11 mouse cellular contexts compared by ENCODE assay signal in genomic region chr11:54356676-54357075, GRCm38 (mm10). TPM values are rescaled to one million over a fixed set of nuclear protein-coding genes. Genes with fewer than 3 reads are reported as not detected.
DNase-seq lines count a peak whose midpoint lies in the region; ATAC-seq and TF ChIP-seq lines count a peak whose summit lies in the region.
"Had no signal": no experiment of that assay in that cellular context is flagged by ENCODE, and none has a peak within 500 bp of the region (broad histone marks: within the 10 kb centered on the region; RNA-seq: fewer than 3 reads in every experiment).

No protein-coding gene starts in this region.

- no peaks in the 10 kb centered on the region for H3K4me1 ChIP-seq in hindbrain, postnatal 0 days (ENCODE audit: insufficient read depth, low read length)
- H3K4me1 ChIP-seq in hindbrain, embryonic 14.5 days (replicated peaks; ENCODE audit: control insufficient read depth, insufficient read depth, low read length), result peaks cover 16% of the 10 kb centered on the region
- peaks cover 0 to 6% of the 10 kb centered on the region in 2 experiments; a peak in 2 of 4 replicates for H3K4me1 ChIP-seq in CH12.LX (ENCODE audit: control insufficient read depth in 1 of 2, insufficient read depth in 2 of 2)
- H3K4me1 ChIP-seq: heart, embryonic 13.5 days had no signal

- peak; percentile 39; the same call in 1 of the 2 replicates for TF ChIP-seq CTCF in hindbrain, postnatal 0 days (IDR thresholded peaks at IDR 0.05; ENCODE audit: low read depth)
- TF ChIP-seq CTCF in CH12.LX (conservative IDR thresholded peaks at IDR 0.05 in 1 of 2, IDR thresholded peaks at IDR 0.05 in 1 of 2; ENCODE audit: low read depth in 2 of 2, low read length in 2 of 2), result peak; percentile 69 to 74

- TF ChIP-seq RAD21 in CH12.LX (IDR thresholded peaks at IDR 0.05; ENCODE audit: low read depth, low read length), result peak; percentile 54

- in situ Hi-C loops in CH12.LX (cut with MboI; ENCODE audit: low pct_ligation_motif_present, low pct_unique_long_range_greater_than_20kb, low sequenced_read_pairs), result loop anchor here (5.0 to 10.0 kb wide), 2 partner anchors 49 to 352 kb away; no protein-coding TSS in a partner anchor

- TF ChIP-seq EP300 in CH12.LX (IDR thresholded peaks at IDR 0.05; ENCODE audit: low read length), result no peak

- no peak overlapping the region for H3K4me3 ChIP-seq in hindbrain, postnatal 0 days (ENCODE audit: low read length)
- no peak overlapping the region for H3K4me3 ChIP-seq in hindbrain, embryonic 14.5 days (replicated peaks; ENCODE audit: low read length)
- no peak overlapping the region for H3K4me3 ChIP-seq in CH12.LX (replicated peaks in 1 of 3; ENCODE audit: low read depth in 2 of 3, low read length in 2 of 3, poor library complexity in 1 of 3)
- H3K4me3 ChIP-seq: heart, embryonic 13.5 days; limb, embryonic 12.5 days; neural tube, embryonic 12.5 days had no signal

- H3K27ac ChIP-seq in hindbrain, postnatal 0 days, result no peak overlapping the region
- H3K27ac ChIP-seq in hindbrain, embryonic 14.5 days, result no peak overlapping the region
- H3K27ac ChIP-seq in CH12.LX (ENCODE audit: insufficient read depth, low read depth), result no peak overlapping the region
- H3K27ac ChIP-seq: heart, embryonic 13.5 days; limb, embryonic 12.5 days; neural tube, embryonic 12.5 days had no signal

- ATAC-seq in hindbrain, postnatal 0 days, result no peak
- no peak for ATAC-seq in hindbrain, embryonic 14.5 days (ENCODE audit: low FRiP score)

- H3K79me2 ChIP-seq in CH12.LX (replicated peaks; ENCODE audit: control insufficient read depth, extremely low read depth, insufficient read depth, poor library complexity, severe bottlenecking), result no peaks in the 10 kb centered on the region

- H3K9me3 ChIP-seq in hindbrain, postnatal 0 days (ENCODE audit: low read length), result no peaks in the 10 kb centered on the region
- no peaks in the 10 kb centered on the region for H3K9me3 ChIP-seq in hindbrain, embryonic 14.5 days (ENCODE audit: control insufficient read depth, low read length)
- peaks cover 4% of the 10 kb centered on the region for H3K9me3 ChIP-seq in CH12.LX (replicated peaks; ENCODE audit: low read length)
- H3K9me3 ChIP-seq: neural tube, embryonic 12.5 days had no signal

- TF ChIP-seq POLR2A in CH12.LX (IDR thresholded peaks at IDR 0.05; ENCODE audit: low read depth, low read length), result no peak

- peaks cover 12% of the 10 kb centered on the region; the same call in 1 of the 2 replicates for H3K36me3 ChIP-seq in hindbrain, postnatal 0 days (ENCODE audit: insufficient read depth, low read length)
- H3K36me3 ChIP-seq in hindbrain, embryonic 14.5 days (replicated peaks; ENCODE audit: control insufficient read depth, insufficient read depth), result peaks cover 43% of the 10 kb centered on the region
- peaks cover 29 to 83% of the 10 kb centered on the region in 2 experiments for H3K36me3 ChIP-seq in CH12.LX (replicated peaks in 1 of 2; ENCODE audit: control insufficient read depth in 1 of 2, insufficient read depth in 1 of 2, low read length in 1 of 2)
- H3K36me3 ChIP-seq: heart, embryonic 13.5 days; limb, embryonic 12.5 days had no signal

- H3K27me3 ChIP-seq in hindbrain, postnatal 0 days (ENCODE audit: insufficient read depth, low read length), result no peaks in the 10 kb centered on the region
- H3K27me3 ChIP-seq in hindbrain, embryonic 14.5 days (ENCODE audit: control insufficient read depth, insufficient read depth, low read length), result no peaks in the 10 kb centered on the region
- H3K27me3 ChIP-seq in CH12.LX (replicated peaks), result no peaks in the 10 kb centered on the region
- H3K27me3 ChIP-seq: heart, embryonic 13.5 days; limb, embryonic 12.5 days; neural tube, embryonic 12.5 days had no signal

- dilution Hi-C loops in CH12.LX (cut with MboI; ENCODE audit: extremely low pct_ligation_motif_present, extremely low pct_unique_long_range_greater_than_20kb, low sequenced_read_pairs), result no loop called here

- no peak overlapping the region for H3K9ac ChIP-seq in hindbrain, postnatal 0 days (replicated peaks; ENCODE audit: low read length)
- H3K9ac ChIP-seq in hindbrain, embryonic 14.5 days, result no peak overlapping the region
- H3K9ac ChIP-seq in CH12.LX (ENCODE audit: insufficient read depth, low read depth), result no peak overlapping the region
- H3K9ac ChIP-seq: heart, embryonic 13.5 days; limb, embryonic 12.5 days; neural tube, embryonic 12.5 days had no signal

- peak; percentile 10 for DNase-seq in hindbrain, postnatal 0 days (ENCODE audit: low spot score)
- no peak for DNase-seq in hindbrain, embryonic 14.5 days (ENCODE audit: low spot score)
- DNase-seq in CH12.LX (ENCODE audit: extremely low read depth) (peak; percentile 38), WW6 (ENCODE audit: low read depth, low spot score) (peak; percentile 46)
- DNase-seq in natural killer cell, adult 2 months (ENCODE audit: low spot score in 2 of 2), result peak; percentile 40 to 57
- no peak for DNase-seq in layer of hippocampus, adult 11-12 months (ENCODE audit: low spot score)
- no peak for DNase-seq in right cerebral cortex, adult 18-20 months

- 69% methylated on average over 4 of the region's 4 CpGs for WGBS in hindbrain, postnatal 0 days
- 72% methylated on average over 4 of the region's 4 CpGs for WGBS in hindbrain, embryonic 14.5 days

- H3K4me2 ChIP-seq in hindbrain, postnatal 0 days (ENCODE audit: low read depth, low read length), result no peak overlapping the region
- H3K4me2 ChIP-seq in hindbrain, embryonic 14.5 days (replicated peaks), result no peak overlapping the region
- no peak overlapping the region for H3K4me2 ChIP-seq in CH12.LX (ENCODE audit: insufficient read depth, low read depth, poor library complexity, severe bottlenecking)
- H3K4me2 ChIP-seq: heart, embryonic 13.5 days; limb, embryonic 12.5 days; neural tube, embryonic 12.5 days had no signal

TF ChIP-seq in CH12.LX, 34 proteins besides CTCF, POLR2A, EP300 and RAD21:
- TF ChIP-seq SMC3 (IDR thresholded peaks at IDR 0.05; ENCODE audit: low read depth, low read length) (peak; percentile 60), MAFK (IDR thresholded peaks at IDR 0.05; ENCODE audit: insufficient replicate concordance, low read length) (no peak)

RNA-seq across cellular contexts. Expression of gene Meikin, which starts 13.8 kb away (rescaled TPM):
- not detected in 2 replicates for total RNA-seq in hindbrain, postnatal 0 days (2014; rRNA removed)
- polyA plus RNA-seq in hindbrain, postnatal 0 days (2015; fragmentation: Nextera tagmentation; extraction: Ambion mirVana), result not detected in 2 replicates
- not detected in 2 replicates for polyA plus RNA-seq in hindbrain, embryonic 14.5 days (2014; fragmentation: Nextera tagmentation; extraction: Ambion mirVana)
- total RNA-seq in CH12.LX (2012; rRNA removed) (not detected in 2 replicates), CH12.LX (2014; rRNA removed) (not detected in 2 replicates)
- polyA plus RNA-seq in CH12.LX (2012; ENCODE audit: insufficient read length, low read depth), result not detected in 2 replicates
- total RNA-seq: common myeloid progenitor, adult 5-6 weeks had no signal
- polyA plus RNA-seq: heart, embryonic 13.5 days; limb, embryonic 12.5 days; neural tube, embryonic 12.5 days had no signal

RNA-seq across cellular contexts. Expression of gene Acsl6, which starts 53.1 kb away (rescaled TPM):
- 74.4 and 76.9 TPM in 2 replicates for total RNA-seq in hindbrain, postnatal 0 days (2014; rRNA removed)
- polyA plus RNA-seq in hindbrain, postnatal 0 days (2015; fragmentation: Nextera tagmentation; extraction: Ambion mirVana), result 58.2 and 60.1 TPM in 2 replicates
- 42.4 and 44.2 TPM in 2 replicates for polyA plus RNA-seq in hindbrain, embryonic 14.5 days (2014; fragmentation: Nextera tagmentation; extraction: Ambion mirVana)
- 94.7 and 96.9 TPM in 2 replicates for total RNA-seq in CH12.LX (2012; rRNA removed)
- total RNA-seq in CH12.LX (2014; rRNA removed), result 74.1 and 74.9 TPM in 2 replicates
- polyA plus RNA-seq in CH12.LX (2012; ENCODE audit: insufficient read length, low read depth), result 204 and 222 TPM in 2 replicates

Comparison
In these comparisons a context has a peak if more than half of its experiments do, and no peak if none do; other contexts are left out.
1. DNase-seq: peak in hindbrain, postnatal 0 days (single experiment), CH12.LX (single experiment), WW6 (single experiment) and natural killer cell, adult 2 months (2 of 2); none in hindbrain, embryonic 14.5 days (single experiment), layer of hippocampus, adult 11-12 months (single experiment) and right cerebral cortex, adult 18-20 months (single experiment).